Mouse (Mus musculus) adipocyte (in vitro differentiated cells): ENCODE results near the gene Angptl3.

Experiments
- DNase-seq: peaks from one replicate; pipeline ENCODE4 v3.0.0-alpha.2; 2016; ENCODE audit warnings: low spot score

Gene Angptl3

DNA sequence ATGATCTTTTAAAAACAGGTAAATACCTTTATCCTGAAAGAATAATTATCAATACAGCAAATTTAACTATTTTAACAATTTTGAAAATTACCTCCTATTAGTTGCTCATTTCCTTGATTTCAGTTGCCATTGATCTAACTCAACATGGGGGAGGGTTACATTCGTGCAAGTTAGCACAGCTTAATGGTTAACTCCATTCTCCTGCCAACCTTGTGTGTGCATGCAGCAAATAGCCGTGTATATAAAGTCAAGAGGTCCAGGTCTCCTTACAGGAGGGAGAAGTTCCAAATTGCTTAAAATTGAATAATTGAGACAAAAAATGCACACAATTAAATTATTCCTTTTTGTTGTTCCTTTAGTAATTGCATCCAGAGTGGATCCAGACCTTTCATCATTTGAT lies at the start of gene Angptl3:
Gene Angptl3 (plus strand): TSS at position 269 of the 400 bp plus-strand sequence.
- DNase-seq: no peak

DNA sequence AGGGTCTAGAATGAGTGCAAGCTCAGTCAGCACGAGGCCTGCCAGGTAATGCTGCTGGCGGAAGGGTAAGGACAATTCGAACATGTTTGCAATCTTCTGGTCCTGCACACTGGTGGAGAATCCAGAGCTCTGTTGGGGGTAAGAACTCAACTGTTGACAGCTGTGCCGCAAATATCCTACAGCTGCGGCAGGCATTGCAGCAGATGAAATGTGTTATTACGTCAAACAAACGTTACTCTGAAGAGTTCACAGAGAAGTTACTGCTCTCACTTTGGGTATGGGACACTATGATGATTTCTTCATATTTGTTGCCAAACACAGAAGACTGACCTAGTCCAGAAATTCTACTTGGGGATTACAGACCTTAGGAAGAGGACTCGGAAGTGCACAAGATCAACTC lies 46.1 kb upstream of the Angptl3 start:
- DNase-seq: no peak

DNA sequence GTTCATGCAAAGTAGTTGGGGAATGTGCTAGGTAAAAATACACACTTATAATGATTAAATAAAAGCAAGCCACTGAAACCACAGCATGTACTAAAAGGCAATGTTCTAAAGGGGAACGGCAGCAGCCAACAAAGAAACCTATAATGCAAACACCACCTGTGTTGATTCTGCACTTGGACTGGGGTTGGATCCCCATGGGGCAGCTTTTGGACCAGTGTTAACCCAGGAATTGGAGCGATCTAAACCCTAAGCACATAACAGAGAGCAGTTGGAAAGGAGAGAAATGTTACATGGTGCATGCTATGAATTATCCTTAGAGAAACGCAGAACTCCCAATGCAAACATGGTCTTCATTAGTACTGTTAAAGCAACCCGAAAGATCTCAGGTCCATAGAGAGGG lies 37.3 kb upstream of the Angptl3 start:
- no peak for DNase-seq

DNA sequence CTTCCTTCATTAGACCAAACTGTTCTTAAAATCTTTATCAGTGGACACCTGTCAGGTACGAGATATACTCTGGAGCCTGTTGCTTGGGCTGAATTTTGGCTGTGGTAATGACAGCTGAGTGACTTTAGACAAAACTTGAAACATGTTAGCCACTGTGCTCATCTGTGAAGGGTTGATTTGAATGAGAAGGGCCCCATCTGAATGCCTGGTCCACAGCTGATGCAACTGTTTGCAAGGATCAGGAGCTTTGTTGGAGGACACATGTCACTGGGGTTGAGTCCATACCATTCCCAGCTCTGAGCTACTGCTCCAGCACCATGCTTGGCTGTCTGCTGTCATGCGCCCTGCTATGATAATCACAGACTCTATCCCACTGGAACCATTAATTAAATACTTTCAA lies 25.2 kb upstream of the Angptl3 start:
- peak; percentile 6 for DNase-seq

DNA sequence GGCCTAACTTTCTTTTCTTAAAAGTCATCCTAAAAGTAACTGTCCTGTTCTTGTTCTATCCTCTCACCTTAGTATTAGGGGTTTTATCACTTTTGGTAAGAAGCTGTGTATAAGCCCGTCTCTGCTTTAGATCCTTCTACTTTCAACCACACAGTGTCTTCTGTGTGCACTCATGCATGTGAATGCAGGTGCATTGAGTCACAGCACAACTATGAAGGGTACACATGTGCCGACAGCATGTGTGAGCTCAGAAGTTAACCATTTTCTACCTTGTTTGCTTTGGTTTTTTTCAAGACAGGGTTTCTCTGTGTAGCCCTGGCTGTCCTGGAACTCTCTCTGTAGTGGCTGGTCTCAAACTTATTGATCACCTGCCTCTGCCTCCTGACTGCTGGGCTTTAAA lies 24.4 kb upstream of the Angptl3 start:
- DNase-seq: no peak

DNA sequence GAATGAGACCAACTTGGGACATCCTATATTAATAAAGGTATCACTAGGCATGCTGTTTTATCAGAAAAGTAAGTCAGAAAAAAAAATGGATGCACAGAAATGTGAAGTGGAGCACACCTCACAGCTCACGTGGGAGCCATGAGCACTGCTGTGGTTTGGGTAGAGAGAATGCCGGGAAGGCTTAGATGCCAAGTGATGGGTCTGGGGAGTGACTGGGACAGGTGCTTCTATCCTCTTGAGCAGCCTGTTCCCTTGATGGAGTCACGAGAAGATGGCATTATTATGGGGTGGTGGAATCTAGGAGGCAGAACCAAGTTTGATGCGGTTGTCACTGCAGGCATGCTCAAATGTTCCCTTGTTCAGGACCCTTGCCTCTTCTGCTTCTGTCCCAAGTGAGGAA lies 19.7 kb upstream of the Angptl3 start:
- DNase-seq: no peak

DNA sequence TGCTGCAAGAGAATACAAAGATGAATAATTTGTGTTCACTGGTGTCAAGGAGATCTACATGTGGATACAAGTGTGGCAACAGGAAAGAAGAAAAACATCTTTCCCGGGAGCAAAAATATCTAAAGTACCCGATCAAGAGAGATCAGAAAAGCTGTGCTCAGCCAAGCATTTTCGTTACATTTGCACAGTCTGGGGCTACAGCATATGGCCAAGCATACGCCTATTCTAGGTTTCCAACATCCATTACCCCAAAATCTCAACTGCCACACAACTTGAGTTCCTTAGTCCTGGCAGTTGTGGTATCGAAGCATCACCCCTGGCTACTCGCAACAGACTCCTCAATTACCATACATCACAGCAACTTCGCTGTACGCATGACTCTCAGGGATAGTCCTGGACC lies 8.5 kb upstream of the Angptl3 start:
- no peak for DNase-seq

DNA sequence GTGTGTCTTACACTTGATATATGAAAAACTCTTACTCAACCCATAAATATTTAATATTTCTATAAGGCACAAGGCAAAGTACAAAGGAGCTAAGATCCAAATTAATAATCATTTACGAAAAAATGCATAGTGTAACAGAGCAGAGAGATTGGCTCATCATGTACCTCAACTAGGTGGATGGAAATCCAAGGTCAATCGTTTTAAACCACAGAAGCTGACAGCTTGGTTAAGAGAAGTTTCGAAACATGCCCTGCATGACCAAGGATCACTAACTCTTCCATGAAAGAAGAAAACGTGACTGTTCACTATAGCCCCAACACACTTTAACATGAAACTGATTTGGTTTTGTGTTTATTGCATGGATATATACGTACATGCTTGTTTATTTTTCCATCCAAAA lies 2.4 kb upstream of the Angptl3 start:
- no peak for DNase-seq

DNA sequence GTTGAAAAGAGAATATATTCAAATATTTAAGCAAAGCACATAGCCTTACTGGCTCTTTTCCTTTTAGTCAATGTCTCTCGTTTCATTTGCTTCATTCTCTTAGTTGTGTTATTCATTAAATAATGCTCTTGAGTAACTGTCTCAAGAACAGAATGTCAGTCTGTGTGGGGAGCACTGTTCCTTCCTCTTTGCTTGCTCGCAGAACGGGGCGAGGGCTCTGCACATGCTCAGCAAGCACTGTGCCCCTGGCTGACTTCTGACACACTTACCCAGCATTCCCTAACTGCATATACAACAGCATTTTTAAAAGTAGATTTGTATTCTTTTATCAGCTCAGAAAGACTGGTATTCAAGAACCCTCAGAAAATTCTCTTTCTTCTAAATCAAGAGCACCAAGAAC lies 2.2 kb downstream of the Angptl3 start:
- no peak for DNase-seq

DNA sequence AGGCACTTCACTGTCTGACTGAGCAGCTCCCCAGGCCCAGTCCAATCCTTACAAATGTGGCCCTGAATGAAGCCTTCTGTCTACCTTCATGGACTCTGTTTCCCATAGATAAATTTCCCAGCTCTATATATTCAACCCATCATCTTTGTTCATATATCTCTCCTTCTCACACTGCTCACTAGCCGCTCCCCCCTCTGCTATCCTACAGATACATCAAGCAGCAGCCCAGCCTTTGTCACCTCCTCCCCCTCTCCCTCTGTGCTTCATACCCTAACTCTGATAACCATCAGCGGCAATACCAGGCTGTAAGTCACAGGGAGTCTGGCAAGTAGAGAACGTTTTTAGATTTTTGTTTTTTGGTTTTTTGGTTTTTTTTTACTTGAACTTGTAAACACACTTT lies 14.1 kb downstream of the Angptl3 start:
- no peak for DNase-seq

DNA sequence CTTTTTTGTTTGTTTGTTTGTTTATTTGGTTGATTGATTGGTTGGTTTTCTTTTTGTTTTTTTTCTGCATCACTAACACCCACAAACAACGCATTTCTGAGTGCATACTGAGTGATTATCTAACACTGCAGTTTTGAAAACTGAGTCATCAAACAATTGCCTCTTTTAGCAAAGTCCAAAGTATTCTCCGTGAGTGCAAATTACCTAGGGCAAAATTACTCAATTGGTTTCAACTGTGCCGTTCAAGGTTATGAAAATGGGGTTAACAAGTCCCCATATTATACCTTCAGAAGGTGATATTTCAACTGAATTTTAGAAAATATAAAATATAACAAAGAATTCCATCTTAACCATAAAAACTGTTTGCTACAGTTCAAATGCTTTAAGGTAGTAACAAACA lies 15.7 kb downstream of the Angptl3 start:
- DNase-seq: no peak

DNA sequence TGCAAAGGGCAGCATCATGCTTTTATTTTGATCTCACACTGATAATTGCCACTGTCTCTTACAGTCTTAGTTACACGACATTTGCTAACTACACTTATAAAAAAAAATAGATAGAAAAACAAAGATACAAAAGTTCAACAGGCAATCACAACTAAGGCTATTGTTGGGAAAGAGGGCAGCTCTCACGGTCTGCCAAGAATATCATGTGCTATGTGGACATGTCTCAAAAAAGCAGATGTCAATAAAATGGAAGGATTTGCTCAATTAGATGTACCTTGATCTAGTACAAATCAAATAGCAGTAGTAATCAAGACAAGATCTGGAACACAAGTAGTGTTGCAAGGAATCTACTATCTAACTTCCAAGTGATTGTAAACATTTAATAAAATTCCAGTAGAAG lies 17.8 kb downstream of the Angptl3 start:
- DNase-seq: peak; percentile 55

DNA sequence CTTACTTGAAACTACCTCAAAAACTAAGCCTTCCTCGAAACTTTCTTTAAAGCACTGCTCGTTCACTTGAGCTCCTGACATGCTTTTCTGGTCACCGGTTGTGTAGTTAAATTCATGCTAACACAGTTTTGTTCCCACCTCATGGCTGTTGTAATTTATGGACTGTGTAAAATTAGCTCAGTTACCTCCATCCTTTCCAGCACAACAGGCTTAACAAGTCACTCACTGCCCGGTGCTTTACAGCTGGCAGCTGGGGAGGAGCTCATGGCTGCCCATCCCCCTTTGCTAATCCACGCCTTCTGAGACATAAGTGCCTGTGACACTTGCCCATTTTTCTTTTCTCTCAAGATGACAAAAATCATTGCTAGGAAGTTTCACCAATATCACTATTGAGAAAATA lies 33.8 kb downstream of the Angptl3 start:
- DNase-seq: no peak

DNA sequence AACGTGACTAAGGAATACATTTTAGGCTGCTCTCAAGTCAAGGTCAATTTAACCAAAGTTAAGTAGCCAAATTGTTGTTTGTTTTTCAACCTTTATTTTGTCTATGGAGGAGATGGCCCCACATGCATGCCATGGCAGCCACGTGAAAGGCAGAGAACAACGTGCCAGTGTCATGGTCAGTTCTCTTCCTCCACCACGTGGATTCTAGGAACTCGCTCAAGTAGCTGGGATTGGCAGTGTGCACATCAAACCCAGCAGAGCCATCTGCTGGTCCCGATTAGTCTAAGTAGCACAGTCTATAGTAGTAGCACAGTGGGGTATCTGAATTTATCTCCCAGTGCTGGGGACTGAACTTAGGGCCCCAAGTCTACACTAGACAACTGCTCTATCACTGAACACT lies 38.1 kb downstream of the Angptl3 start:
- no peak for DNase-seq

DNA sequence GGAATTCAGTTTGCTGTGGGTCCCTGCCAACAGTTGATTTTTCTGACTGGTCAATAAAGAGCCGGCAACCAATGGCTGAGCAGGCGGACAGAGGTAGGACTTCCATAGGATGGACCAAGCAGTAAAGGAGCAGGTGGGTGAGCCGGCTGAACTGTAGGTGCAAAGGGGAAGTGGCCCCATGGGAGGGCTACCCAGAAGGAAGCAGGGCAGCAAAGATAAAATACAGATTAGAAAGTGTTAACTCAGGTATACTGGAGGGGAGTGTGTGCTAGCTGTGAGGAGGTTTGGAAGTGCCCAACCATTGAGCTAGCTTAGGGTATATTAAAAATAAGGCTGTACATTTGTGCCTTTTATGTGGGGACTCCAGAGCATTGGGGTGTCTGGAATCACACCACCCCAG lies 47.3 kb downstream of the Angptl3 start:
- no peak for DNase-seq

DNA sequence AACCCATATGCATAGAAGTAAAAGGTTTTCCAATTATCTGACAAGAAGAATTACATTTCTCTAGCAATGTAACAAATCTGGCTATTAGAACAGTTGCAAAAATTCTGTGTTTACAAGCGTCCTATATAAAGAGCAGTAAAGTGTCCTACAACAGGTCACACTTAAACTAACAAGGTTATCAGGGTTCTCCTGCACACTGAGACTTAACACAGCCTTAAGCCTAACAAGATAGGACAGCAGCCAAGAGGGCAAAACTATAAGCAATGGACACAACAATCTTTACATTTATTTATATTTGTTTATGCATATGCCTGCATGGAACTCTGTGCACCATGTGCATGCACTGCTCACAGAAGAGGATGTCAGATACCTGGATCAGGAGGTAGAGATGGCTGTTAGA lies 50.4 kb downstream of the Angptl3 start:
- no peak for DNase-seq

DNA sequence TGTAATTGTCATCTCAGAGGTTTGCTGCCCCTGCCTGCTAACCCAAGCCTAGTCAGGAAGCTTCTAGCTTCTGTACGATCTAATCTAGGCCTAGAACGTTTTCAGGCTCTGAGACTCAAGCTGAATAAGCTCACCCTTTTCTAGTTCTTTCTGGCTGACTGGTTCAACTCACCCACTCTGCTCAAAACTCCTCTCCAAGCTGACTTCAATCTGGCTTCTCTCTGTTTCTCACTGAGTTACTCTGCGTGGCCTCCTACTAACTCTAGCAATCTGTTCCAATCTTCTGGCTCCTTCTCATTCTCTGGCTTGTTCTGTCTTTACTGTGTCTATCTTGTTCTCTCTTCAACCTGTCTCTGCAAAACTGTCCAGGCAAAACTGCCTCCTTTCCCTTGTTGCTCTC lies 53.1 kb downstream of the Angptl3 start:
- DNase-seq: no peak

DNA sequence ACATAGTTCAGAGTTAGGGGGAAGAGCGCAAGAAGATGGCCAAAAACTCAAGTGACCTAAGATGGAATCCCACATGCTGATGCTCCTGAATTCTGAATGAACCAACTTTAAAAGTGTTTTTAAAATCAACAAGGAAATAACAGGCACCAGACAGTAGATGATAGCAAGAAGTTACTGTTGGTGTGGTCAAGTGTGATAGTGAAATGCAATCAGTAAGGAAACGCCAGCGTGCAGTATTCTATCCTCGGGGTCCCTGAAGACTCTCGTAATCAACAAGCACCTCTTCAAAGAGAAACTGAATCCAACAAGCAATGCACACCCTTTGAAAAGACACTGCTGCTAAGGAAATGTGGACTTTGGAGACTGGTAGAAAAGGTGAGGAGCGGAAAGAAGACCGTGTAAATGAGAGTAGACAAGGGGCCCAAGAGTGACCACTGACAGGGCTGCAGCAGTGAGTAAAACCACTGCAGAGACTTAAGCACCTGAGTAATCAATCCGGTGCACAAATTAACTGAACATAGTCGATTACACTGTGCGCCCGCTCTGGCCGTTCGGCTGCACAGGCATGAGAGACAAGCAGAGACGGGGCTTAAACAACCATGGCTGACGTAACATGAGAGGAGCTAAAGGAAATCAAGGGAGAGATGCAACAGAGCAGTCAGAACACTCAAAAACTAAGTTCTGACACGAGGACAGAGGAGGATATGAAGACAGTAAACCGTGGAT lies 57.2 kb downstream of the Angptl3 start:
- DNase-seq: no peak

DNA sequence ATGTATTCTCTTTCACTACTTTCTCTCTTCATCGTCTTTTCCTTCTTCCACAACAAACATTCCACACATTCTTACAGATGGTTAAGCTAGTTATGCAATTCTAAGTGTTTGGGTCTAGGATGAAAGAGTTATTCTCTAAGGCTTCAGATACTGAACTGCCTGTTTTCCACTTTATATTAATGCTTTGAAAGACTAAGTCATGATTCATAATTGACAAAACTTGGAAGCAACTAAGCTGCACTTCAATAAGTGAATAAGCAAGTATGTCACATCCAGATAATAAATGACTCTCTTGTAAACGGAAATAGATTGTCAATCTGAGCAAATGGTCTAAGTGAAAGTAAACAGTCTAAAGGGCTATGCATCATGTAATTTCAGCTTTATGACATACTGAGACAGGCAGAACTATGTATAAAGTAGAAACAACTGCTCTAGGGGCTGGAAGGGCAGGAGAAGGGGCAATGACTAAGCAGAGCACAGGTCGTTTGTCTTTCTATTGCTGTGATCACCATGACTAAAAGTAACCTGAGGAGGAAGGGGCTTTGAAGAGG lies 60.5 kb downstream of the Angptl3 start:
- DNase-seq: no peak

DNA sequence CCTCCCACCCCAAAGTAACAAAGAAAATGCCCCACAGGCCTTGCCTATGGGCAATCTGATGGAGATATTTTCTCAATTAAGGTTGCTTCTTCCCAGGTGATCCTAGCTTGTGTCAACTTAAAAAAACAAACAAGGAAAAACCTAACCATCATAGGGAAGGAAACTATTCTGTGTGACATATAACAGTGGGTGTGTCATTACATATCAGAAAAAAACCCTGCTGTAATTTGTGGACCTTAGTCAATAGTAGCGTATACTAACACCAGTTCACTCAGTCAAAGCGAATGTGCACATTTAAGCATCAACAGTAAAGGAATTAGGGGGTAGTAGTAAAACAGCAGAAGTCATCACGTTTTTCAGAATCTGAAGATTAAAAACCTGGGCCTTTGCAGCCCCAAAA lies 61.0 kb downstream of the Angptl3 start:
- no peak for DNase-seq
